Mouse (Mus musculus) CH12.LX (cell line): ENCODE results near the gene Gm21190.
"Not testable (repeated sequence)": the region's sequence is repeated elsewhere in the genome, so short reads cannot be mapped to it uniquely, and the experiment has no call there.

Source experiments
- CTCF ChIP-seq, 2 experiments: IDR thresholded peaks in 1 of 2; conservative IDR thresholded peaks in 1 of 2; 2 replicates each; pipeline ENCODE4 v1.5.1; 2011 to 2012; ENCODE audit warnings: low read depth in 2 of 2, low read length in 2 of 2, improper control_type of control experiment in 1 of 2, inconsistent platforms in 1 of 2, mild to moderate bottlenecking in 1 of 2, moderate library complexity in 1 of 2
- E2F4 ChIP-seq: IDR thresholded peaks from 2 replicates; pipeline ENCODE4 v1.6.1; 2011; ENCODE audit warnings: low read depth, low read length, improper control_type of control experiment; ENCODE audit not compliant: insufficient replicate concordance
- EP300 ChIP-seq: IDR thresholded peaks from 2 replicates; pipeline ENCODE4 v1.6.1; 2011; ENCODE audit warnings: low read length, improper control_type of control experiment
- IRF4 ChIP-seq: IDR thresholded peaks from 2 replicates; pipeline ENCODE4 v1.6.1; 2014; ENCODE audit warnings: low read depth, mild to moderate bottlenecking, inconsistent platforms, low read length, improper control_type of control experiment
- MAX ChIP-seq: IDR thresholded peaks from 2 replicates; pipeline ENCODE4 v1.6.1; 2011; ENCODE audit warnings: low read length, improper control_type of control experiment
- MEF2A ChIP-seq: IDR thresholded peaks from 2 replicates; pipeline ENCODE4 v1.6.1; 2014; ENCODE audit warnings: low read depth, mild to moderate bottlenecking, inconsistent platforms, low read length, improper control_type of control experiment, borderline replicate concordance
- POLR2AphosphoS2 ChIP-seq: IDR thresholded peaks from 2 replicates; pipeline ENCODE4 v1.6.1; 2011; ENCODE audit warnings: low read depth, low read length, improper control_type of control experiment
- SMC3 ChIP-seq: IDR thresholded peaks from 2 replicates; pipeline ENCODE4 v1.6.1; 2011; ENCODE audit warnings: low read depth, low read length, improper control_type of control experiment
- UBTF ChIP-seq: IDR thresholded peaks from 2 replicates; pipeline ENCODE4 v1.6.1; 2012; ENCODE audit warnings: low read depth, mild to moderate bottlenecking, inconsistent platforms, low read length, improper control_type of control experiment, moderate library complexity
- USF1 ChIP-seq: IDR thresholded peaks from 2 replicates; pipeline ENCODE4 v1.6.1; 2014; ENCODE audit warnings: low read depth, mild to moderate bottlenecking, inconsistent platforms, low read length, improper control_type of control experiment

DNA sequence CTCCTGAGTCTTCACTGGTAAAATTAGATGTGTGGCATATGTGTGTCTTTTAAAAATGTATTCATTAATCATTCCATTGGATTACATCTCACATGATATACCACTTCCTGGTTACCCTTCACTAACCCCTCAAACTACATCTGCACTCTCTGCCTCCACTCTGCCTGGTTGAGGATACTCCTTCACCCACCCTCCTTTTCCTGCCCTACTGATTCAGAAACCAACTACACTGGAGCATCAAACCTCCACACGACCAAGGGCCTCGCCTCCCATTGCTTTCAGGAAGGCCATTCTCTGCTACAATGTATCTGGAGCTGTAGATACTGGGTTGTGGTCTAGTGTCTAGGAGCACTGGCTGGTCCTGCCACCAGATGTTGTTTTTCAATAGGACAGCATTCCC lies 46.2 kb downstream of the Gm21190 start:
- TF ChIP-seq UBTF; POLR2AphosphoS2; MAX; CTCF (conservative IDR thresholded peaks at IDR 0.05 in 1 of 2, IDR thresholded peaks at IDR 0.05 in 1 of 2; ENCODE audit: low read depth in 2 of 2, low read length in 2 of 2); USF1; IRF4; SMC3; MEF2A; EP300; E2F4: not testable (repeated sequence)
